Mouse (Mus musculus) kidney, adult 11 months (tissue): ENCODE results near the gene Gabbr2.

Experiments used
- DNase-seq: peaks from one replicate; pipeline ENCODE4 v3.0.0; 2022

Gabbr2 gene

DNA sequence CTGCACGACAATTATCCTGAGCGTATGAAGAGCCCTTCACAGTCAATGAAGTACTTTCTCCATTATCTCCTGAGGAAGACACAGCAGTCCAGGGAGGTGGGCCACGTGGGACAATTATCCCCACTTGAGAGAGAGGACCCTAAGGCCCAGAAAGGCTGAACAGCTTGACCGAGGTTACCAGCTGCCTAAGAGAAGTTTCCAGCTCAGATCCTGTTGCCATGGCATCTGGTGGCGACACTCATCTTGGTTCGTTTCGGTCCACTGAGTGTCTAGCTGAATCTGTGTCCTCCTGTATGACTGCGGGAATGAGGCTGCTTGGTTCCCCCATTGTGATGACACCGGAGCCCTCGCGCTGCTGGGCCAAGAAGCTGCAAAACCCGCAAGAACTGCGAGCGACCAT lies 76.2 kb downstream of the Gabbr2 start:
- no peak for DNase-seq

DNA sequence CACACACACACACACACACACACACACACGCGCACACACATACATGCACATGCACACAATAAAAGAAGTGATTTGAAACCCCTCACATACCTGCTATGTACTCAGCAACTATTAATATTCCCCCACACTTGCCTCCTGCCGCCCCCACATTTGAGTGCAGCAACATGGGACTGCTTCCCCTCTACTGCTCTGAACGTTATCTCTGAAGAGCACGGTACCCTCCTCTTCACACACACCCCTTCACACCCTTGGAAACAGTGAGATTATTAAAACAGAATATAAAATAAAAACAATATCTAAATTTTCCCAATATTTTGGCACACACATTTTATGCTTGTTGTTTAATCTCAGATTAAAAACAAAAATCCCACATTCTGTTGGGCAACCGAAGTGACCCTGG lies 77.1 kb downstream of the Gabbr2 start:
- no peak for DNase-seq

DNA sequence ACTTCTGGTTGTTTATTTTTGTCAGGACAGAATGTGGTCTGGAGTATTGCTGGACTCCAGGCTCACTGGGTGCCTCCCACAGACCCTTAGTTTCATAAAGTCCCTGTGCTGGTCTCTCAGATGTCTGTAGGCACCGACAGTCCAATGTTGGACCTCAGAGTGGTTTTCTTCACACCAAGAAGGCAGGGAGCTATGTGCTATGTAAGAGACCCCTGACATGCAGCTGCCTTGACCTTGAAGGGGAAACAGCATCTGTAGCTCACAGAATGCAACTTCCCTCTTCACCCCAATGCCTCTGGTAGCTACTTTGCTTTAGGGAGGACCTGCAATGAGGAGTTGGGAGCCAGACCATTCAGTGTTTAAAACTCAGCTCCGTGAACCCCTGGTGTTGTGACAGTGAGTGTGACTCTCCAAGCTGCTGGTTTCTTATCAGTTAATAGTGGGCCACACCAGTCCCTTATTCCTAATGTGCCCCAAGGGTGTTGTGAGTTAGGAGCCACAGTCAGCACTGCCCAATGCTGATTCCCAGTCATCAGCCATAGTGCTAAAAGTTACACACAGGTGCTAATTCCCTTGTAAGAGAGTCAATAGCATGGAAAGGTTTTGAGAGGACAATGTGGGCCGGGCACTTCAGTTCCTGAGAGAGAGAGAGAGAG lies 85.5 kb downstream of the Gabbr2 start:
- DNase-seq = no peak

DNA sequence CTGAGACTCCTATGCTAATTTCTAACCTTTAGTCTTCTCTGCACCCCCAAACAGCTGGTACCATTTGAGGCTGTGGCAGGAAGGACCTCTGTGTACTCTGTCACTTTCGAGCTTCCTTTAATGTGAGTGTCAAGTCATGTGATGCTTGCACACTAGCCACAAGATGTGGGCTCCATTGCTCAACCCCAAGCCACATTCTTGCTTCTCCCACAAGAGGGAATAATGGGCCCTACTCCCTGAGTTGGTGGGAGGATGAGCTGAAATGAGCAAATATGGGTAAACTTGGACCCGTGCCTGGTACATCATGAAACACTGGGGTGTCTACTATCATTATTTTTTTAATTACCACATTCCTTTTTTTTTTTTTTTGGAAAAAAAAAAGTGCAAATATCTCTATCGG lies 86.5 kb downstream of the Gabbr2 start:
- no peak for DNase-seq

DNA sequence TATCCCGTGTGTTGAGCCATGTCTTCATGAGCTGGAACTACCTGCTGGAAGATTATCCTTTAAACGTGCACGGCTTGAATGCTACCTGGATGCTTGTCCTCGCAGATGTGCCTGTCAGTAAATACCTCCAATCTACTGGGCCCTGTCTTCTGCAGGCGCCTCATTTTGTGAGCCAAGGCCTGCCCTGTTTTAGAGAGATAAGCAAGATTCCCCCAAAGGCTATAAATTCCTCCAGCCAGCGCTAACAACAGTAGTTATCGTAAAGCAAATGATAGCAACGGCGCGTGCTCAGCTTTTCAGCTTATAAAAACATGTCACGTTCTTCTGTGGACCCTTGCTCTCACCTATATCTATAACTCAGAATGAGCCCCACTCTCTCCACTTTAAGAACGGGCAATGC lies 87.5 kb downstream of the Gabbr2 start:
- DNase-seq = no peak

DNA sequence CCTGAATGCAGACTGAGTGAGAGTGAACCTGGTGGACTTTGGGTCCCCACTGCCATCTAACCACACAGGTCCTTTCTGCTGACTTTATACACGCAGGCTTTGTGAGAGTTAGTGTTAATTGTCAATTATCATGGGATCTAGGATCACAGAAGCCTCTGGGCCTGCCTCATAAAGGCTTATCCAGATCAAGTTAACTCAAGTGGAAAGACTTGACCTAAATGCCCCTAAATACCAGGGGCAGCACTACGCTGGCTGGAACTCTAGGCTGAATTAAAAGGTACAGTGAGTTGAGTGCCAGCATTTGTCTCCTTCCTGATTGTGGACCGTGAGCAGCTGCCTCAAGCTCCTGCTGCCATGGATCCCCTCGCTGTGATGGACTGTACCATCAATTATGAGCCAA lies 93.1 kb downstream of the Gabbr2 start:
- peak; percentile 4 for DNase-seq

DNA sequence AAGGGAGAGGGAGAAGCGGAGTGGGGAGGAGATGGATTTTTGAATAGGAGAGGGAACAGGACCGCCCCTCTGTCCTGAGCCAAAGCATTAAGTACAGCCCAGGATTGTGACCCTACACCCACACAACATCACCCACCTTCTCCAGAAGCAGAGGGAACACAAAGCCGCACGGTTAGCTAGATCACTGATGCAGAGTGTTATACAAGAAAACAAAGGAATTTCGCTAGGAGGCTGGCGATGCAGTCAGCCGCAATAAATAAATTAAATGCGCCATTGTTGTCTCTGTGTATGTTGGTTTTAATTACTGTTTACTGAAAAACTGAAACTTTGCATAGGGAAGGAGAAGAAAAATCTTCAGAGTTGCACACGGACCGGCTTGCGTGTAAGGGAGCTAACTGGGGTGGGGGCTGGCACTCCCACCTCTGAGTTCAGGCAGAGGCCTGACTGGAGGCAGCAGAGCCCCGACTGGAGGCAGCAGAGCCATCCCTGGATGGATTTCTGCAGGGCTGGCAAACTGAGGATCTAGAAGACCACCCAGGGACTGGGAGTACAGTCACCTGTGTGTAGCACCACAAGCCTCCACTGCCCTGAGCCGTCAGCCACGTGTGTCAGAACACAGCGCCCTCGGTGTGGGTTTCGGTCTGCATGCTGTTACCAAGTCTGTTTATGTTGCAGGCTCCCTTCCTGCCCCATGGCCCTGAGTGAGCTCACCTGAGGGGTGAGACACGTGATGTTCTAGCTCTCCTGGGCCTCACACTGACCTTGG lies 93.9 kb downstream of the Gabbr2 start:
- DNase-seq = peak; percentile 18

DNA sequence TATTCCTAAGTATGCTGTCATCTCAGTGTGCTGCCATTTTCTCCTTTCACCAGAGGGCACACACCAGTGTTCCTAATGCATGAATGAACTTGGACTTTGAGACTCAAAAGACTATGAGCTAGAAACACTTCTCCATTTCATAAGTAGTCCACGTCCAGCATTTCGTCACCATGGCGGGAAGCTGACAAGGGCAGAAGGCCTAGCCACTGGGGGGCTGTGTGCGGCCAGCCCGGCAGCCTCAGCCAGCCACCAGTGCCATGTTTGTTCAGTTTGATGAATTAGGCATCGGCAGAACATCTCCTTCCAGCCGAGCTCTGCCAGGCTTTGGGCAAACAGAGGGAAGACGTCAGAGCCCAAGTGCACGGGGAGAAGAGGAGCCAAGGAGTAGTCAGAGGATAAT lies 97.5 kb downstream of the Gabbr2 start:
- no peak for DNase-seq

DNA sequence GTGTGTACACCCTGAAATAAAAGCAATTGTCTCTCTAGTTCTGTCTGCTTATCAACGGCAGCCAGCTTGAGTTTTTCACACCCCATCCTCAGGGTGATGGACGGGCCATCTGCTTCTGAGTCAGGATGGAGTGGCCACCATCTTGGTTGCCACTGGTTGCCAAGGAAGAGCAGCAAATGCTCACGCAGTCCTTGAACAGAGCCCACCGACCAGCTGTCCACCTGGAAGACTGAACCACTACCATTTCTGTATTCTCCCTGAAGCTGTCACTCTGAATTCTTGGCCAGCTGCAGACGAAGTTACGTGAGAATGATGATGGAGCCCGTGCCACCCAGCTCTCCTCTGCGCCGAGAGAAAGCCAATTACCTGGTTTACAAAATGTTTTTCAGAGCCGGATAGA lies 102.5 kb downstream of the Gabbr2 start:
- no peak for DNase-seq

DNA sequence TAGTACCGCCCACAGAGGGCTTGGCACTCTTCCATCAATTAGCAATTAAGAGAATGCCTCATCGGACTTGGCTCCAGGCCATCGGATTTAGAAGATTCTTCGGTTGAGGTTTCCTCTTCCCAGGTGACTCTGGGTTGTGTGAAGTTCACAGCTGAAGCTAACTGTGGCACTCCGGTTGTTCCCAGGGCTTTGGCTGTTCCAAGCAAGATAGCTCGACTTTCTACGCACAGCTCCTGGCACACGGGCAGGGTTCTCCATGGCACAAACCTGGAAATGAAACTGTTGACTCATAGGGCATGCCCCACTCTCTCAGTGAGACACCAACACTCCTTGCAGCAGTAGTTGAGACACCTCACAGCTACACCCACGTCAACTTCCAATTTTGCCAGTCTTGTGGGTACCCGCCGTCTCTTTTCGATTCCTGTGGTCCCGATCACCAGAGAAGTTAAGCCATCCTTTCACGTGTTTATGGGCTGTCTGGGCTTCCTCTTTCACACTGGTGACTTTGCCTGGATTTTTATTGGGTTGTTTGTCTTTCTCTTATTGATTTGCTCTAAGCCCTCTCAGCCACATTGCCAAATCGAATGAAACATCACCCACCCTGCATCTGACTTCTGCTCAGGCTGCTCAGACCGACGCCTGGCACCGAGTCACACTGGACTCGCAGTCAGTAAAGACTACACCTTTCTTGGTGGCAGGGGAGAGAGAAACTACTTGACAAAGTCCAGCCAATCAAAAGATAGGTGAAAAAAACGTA lies 105.9 kb downstream of the Gabbr2 start:
- no peak for DNase-seq

DNA sequence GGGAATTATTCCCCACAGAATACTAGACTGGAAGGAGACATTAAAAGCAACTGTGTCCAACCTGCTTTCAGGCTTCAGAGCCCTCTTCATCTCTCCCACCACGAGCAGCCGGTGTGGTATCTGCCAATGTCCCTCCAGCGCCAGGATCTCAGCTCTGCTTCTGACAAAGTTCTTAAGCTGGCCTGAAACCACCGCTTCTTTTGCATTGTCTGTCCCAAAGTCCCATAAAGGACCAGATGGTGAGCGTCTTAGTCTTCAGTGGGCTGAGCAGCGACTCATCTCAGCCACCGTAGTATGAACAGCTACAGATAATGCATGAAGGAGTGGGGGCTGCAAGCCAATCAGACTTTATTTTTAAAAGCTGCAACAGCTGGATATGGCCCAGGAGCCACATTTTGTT lies 107.5 kb downstream of the Gabbr2 start:
- no peak for DNase-seq

DNA sequence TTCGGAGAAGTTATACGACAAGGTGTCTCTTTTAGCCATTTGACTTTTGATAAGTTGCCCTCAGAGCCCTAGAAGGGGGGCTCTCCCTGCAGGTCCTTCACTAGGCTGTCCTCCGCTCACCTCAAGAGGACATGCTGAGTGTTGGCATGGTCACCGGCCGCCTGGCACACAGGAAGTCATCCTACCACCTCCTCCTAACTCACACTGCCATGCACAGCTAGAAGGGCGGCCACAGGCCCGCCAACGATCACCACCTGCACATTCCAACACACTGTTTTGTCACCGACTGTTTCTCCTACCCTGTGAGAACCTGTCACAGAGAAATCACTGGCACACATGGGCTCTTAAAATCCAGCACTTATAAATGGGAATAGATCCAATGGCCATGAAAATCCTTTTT lies 108.1 kb downstream of the Gabbr2 start:
- DNase-seq = no peak

DNA sequence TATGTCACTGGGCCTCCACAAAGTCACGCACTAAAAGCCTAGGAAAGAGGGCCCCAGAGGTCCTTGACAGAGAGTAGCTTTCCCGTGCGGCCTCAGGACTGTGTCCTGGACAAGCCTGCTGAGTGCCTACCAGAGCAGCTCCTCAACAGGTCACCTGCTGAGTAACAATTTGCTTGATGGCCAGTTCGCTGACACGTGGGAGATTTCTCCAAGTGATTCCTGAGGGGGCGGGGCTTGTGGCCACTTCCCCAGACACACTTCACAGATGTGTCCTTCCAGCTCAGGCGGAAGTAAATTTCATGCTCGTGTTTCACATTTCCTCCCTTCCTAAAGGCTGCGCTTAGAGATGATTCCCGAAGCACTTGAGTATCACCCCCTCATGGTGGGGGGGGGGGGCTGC lies 108.6 kb downstream of the Gabbr2 start:
- no peak for DNase-seq

DNA sequence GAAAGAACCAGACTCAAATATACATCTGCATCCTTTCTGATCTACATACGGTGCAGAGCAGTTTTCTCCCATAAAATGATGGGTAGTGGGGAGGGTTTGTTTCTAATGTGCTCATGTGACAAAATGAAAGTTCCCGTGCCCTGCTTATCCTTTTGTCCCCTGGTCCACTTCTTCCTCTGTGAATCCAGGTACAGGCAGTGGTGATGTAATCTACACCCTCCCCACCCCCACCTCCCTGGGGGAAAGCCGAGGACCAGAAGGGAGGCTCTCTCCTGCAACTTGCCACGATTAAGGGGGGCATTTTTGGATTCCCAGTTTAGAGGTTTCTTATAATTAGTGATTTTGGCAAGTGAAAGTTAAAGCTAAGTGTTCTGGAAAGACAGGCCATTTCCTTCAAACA lies 110.4 kb downstream of the Gabbr2 start:
- DNase-seq = no peak

DNA sequence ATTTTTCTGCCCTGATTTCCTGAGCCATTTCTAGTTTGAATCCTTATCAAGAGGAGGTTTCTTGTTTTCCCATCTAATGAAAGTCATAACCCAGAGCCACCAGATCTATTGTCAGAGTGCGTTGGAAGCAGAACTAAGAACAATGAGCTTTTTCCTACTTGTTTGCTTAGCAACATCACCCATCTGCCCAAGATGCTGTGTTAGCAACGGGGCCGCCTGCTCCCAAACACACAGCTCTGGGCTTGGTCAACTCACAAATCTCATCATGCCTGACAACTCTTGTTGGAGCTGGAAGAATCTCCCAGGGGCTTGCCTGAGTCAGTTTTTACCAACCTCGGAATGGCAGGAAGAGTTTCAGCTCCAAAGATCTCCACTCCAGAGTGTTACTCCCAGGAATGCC lies 111.7 kb downstream of the Gabbr2 start:
- DNase-seq = no peak

DNA sequence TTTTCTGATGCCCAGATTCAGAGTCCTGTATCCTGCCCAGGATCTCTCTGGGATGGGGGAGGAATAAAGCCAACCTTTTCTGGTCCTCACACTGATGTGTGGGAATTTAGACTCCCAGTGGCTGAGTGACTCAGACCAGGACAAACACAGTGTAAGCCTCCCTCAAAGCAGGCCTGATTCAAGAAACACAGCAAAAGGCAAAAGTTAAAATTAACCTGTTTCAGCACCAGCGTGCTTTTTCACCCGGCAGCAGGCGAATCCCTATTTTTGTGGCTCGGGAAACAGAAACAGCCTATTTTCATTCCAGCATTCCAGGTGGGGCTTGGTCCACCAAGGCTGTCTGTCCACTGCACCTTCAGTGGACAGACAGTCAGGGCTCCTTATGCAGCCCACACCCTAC lies 118.9 kb downstream of the Gabbr2 start:
- DNase-seq = no peak

DNA sequence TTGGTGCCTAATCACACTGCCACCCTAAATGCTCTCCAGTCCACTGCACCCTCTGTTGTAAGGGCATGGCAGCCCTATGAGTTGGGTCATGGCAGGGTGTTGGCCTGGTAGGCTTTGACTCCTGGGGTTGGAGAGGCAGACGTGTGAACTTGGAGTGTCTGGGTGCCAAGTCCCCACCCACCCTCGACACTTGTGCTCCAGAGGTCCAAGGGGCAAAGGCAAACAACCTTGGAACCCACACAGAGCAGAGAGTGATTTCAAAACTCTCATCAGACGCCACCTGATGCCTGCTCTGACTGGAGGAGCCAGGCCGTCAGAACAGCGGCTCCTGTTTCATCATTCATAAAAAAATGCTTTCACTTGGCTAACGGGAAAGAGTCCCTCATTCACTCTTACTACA lies 121.5 kb downstream of the Gabbr2 start:
- DNase-seq = peak; percentile 85

DNA sequence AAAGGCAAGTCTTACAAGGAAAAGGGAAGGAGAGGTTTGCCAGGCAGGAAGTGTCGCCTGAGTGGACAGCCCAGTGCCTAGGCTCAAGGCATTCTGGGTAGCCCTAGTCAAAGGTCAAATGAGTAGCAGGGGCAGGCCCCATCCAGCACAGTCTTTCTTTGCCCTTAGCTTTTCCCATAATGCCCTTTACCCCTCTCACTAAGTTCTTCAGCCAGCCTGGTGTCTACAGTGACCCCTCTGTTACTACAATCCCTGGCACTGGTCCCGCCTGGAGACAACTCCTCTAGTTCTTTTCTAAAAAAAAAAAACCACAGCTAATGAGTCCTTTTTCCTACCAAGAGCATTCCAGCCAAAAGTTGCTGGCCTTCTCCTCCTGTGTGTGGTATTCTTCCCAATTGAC lies 122.3 kb downstream of the Gabbr2 start:
- peak; percentile 63 for DNase-seq

DNA sequence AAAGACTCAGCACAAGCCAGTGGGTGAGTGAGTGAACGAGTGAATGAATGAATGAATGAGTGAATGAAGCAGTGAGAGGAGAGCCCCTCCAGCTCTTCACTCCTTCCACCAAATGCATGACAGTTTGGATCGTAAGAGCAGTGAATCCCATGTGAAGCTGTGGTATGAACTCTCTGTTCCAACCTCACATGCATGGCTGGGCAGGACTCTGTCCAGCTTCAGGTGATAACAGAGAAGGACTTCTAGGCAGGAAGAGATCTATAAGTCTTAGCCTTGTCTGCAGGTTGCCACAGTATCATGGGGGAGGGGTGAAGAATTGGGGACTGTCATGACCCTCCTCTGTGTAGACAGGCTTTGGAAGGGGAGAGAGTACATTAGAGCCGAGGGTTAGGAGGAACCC lies 122.8 kb downstream of the Gabbr2 start:
- DNase-seq = peak; percentile 9

DNA sequence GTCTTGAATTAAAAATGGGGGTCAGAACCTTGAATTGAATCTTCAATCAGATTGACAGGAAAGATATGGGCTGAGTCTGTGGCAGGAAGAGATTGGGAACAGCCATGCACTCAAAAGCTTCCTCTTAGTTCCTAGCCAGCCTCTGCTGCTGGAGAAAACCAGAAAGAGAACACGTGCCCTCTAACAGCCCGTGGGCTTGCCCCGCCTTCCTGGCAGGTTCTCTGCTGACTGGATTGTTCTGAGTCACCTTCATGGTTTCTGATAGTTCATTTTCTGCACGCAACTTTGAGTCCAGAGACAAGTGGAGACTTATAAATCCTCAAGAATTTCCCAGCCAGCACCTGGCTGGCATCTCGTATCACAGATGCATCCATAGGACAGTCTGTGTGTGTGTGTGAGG lies 123.5 kb downstream of the Gabbr2 start:
- DNase-seq = peak; percentile 65

DNA sequence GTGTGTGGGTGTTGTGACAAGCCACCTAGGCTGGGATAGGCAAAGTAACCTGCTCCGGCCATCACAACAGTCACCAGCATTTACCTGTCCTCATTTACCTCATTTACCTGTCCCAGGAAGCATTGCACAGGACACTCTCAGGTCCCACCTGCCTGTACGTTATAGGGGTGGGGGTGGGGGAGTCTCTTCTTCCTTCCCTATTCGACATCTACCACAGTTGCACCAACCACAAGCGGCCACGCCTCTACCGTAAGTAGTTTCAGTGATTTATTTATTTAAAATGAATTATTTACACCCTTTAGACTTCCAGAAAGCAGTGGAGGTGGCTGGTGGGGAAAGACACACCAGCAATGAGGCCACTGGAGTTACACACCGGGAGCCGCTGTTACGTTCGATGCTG lies 123.9 kb downstream of the Gabbr2 start:
- no peak for DNase-seq

DNA sequence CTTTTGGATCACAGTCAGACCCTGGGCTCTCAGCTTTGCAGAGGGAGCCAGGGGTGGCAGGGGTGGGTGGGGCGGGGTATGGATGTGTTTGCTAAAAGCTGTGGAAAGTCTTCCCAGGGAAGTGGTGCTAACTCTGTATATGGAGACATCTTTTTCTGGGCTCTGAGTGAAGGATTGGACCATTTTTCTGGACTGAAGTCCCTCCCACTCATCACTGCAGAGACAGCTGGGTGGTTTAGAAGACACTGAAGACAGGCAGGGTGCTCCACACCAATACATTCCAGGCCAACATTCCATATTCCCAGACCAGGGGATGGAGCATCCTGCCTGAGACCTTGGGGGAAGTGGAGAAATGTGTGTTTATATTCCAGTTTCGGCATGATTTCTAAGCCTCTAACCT lies 125.6 kb downstream of the Gabbr2 start:
- DNase-seq = no peak

DNA sequence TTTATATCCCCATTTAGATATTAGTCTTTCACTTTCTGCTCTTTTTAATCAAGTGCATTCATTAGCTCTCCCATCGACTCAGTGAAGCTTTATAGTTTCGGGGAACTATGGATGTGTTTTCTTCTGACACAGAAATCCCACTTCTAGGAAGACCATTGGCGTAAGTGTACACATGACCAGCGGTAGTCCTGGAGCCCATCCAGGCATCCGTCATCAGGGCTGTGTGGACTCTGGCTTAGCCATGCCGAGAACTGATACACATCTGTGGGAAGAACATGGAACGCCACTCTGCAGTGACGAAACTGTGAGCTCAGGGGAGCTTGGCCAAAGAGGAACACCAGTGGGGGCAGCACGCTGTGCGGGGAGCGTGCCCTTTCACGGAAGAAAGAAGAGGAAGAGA lies 128.0 kb downstream of the Gabbr2 start:
- DNase-seq = no peak

DNA sequence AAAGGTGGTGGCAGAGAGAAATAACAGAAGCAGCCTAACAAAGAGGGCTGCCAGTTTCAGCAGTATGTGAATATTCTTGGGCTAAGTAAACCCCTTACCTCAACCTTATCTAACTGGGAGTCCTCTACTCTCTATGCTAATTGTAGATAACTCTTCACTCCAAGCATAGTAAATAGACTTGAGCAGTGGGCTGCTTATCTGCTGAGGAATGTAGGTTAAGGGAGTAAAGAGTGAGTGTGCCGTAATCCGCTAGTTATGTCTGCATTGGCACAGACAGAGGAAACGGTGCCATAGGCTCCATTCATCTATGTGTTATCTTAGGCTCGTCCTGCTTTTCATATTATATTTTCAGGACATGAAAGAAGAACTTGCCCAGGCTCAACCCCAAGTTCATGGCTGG lies 129.0 kb downstream of the Gabbr2 start:
- DNase-seq = no peak
